Mouse (Mus musculus) ovary, adult 2 months (tissue): ENCODE data around the gene Olfr395. TPM values are rescaled to one million over a fixed set of nuclear protein-coding genes. Genes with fewer than 3 reads are reported as not detected.

ENCODE experiments used
- polyA plus RNA-seq: library from polyadenylated mRNA; depleted of rRNA; stranded (reverse); fragments of >200 nt; gene quantifications from 2 replicates; pipeline ENCODE4 v1.2.3, GENCODE M21; 2012; rRNA removed

Olfr395 gene
- not detected in 2 replicates for polyA plus RNA-seq

GRCm38 (mm10) chr11:73909199-73909598 lies at the start of gene Olfr395:
Gene Olfr395, minus strand, starts transcription at chr11:73909299.

GRCm38 (mm10) chr11:73936377-73936776 lies 27.3 kb upstream of the Olfr395 start, which contains the start of gene Olfr23:
Gene Olfr23, plus strand, starts transcription at chr11:73936677.

GRCm38 (mm10) chr11:73890671-73891070 lies 18.4 kb downstream of the Olfr395 start, which contains the start of gene Olfr394:
Gene Olfr394, minus strand, starts transcription at chr11:73890771.

Other genes with a start within 250 kb of the Olfr395 start
- gene Zfp735, start 220.5 kb downstream of the Olfr395 start, polyA plus RNA-seq = not detected in 2 replicates
- not detected in 2 replicates for gene Olfr389, start 128.6 kb downstream of the Olfr395 start, polyA plus RNA-seq
- not detected in 2 replicates for gene Olfr390, start 126.3 kb downstream of the Olfr395 start, polyA plus RNA-seq
- gene Olfr391-ps, start 106.2 kb downstream of the Olfr395 start, polyA plus RNA-seq = not detected in 2 replicates
- gene Olfr392, start 92.2 kb downstream of the Olfr395 start, polyA plus RNA-seq = not detected in 2 replicates
- not detected in 2 replicates for gene Olfr393, start 57.8 kb downstream of the Olfr395 start, polyA plus RNA-seq
- gene Olfr394, start 18.5 kb downstream of the Olfr395 start, polyA plus RNA-seq = not detected in 2 replicates
- gene Olfr23, start 27.4 kb upstream of the Olfr395 start, polyA plus RNA-seq = not detected in 2 replicates
- gene Olfr397, start 51.5 kb upstream of the Olfr395 start, polyA plus RNA-seq = not detected in 2 replicates
- gene Olfr398, start 81.1 kb upstream of the Olfr395 start, polyA plus RNA-seq = not detected in 2 replicates
- gene Olfr139, start 147.3 kb upstream of the Olfr395 start, polyA plus RNA-seq = not detected in 2 replicates
- gene Olfr399, start 147.3 kb upstream of the Olfr395 start, polyA plus RNA-seq = not detected in 2 replicates
- gene Zfp616, start 160.7 kb upstream of the Olfr395 start, polyA plus RNA-seq = not detected in 2 replicates
- not detected in 2 replicates for gene Olfr401, start 204.4 kb upstream of the Olfr395 start, polyA plus RNA-seq
- not detected in 2 replicates for gene Olfr402, start 244.2 kb upstream of the Olfr395 start, polyA plus RNA-seq